Mouse (Mus musculus) right cerebral cortex, postnatal 10 days (tissue): ENCODE results near the gene Parp16.
"Not testable (repeated sequence)": the region's sequence is repeated elsewhere in the genome, so short reads cannot be mapped to it uniquely, and the experiment has no call there.

Experiments used
- DNase-seq, 2 experiments: peaks; one replicate each; pipeline ENCODE4 v3.0.0; 2021; ENCODE audit warnings: low spot score in 2 of 2

The Parp16 gene

GRCm38 (mm10) chr9:65208293-65209179 is 13.4 kb downstream of the Parp16 start:
- DNase-seq: no peak

DNA sequence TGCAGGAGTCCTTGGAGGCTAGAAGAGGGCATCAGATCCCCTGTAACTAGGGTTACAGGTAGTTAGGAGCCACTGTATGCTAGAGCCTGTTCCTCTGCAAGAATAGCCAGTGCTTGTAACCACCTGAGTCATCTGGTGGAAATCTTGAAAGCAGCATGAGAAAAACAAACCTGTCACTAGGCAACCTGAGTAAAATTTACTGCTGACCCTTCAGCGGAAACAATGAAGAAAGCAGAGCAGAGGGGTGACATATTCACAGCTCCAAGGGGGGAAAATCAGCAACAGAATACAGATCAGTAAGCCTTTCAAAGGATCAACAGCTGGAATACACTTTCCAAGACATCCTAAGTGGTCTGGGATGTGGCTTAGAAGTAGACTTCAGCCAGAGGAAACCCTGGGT is 16.4 kb downstream of the Parp16 start:
- no peak for DNase-seq

- DNase-seq: no peak
Observed at GRCm38 (mm10) chr9:65214425-65214777, 19.2 kb downstream of the Parp16 start.

DNA sequence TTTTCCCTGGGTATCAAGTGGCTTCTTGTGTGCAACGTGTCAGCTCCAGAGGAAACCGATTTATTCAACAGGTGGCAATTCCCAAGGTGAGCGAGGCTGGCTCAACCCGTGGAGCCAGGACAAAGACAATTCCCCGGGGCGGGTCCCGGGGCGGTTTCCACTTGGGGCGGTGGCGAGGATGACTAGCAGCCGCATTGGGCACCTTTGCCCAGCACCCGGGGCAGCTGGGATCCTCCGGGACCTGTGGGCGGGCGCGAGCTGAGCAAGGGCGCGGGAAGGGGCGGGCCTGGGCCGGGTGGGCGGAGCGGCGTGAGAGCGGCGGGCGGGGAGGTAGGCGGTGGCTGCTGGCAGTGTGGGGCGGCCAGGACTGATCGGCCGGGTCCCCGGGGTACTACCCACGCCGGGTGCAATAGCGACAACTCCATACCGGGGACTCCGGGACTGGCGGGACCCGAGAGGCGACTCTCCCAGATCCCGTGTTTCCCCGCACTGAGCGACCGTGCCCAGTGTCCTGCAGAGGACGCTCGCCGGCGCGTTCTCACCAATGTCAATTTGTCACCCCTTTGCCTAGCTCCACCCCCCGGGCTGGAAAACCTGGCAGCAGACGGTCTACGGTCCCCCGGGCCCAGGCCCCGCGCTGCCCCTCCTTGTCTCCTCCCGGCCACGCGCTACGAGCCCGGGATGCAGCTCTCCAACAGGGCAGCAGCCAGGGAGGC is 19.8 kb downstream of the Parp16 start:
- peak; percentile 85 for DNase-seq

GRCm38 (mm10) chr9:65215494-65216126 is 20.5 kb downstream of the Parp16 start:
- no peak for DNase-seq

- DNase-seq: no peak
Observed at GRCm38 (mm10) chr9:65216972-65217371, 21.8 kb downstream of the Parp16 start.

GRCm38 (mm10) chr9:65217661-65218060 is 22.5 kb downstream of the Parp16 start:
- DNase-seq: no peak

DNA sequence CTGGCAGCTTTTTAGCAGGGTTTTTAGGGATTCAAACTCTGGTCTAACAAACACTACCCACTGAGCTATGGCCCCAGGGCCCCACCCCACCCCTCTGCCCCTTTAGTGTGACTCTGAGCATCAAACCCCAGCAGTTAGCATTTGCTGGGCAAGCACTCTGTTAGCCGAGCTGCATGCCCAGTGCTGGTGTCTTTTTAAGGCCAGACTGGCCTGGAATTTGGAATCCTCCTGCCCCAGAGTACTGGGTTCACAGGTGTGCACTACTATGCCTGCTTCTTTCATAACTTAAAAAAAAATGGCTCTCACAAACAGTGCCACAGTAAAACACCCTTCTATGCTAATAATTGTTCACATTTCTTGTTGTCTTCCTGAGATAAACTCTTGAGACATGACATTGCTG is 23.8 kb downstream of the Parp16 start:
- no peak for DNase-seq

- DNase-seq: not testable (repeated sequence)
Observed at GRCm38 (mm10) chr9:65220398-65220797, 25.2 kb downstream of the Parp16 start.

GRCm38 (mm10) chr9:65223927-65224326 is 28.8 kb downstream of the Parp16 start:
- DNase-seq: no peak

DNA sequence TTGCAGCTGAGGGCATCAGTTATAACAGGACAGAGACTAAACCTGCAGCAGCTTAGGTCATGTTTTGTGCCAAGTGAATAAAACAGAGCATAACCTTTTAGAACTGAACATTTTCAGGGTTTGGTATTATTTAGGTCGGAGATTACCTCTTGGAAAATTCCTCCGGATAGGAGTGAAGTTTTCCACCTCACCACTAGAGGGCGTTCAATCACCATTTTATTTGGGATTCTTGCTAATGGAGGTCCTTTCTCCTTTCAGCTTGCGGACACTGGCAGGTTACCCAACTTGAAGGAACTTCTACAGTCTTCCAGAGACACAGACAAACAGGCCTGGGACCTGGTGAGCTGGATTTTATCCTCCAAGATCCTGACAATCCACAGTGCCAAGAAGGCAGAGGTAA is 30.6 kb downstream of the Parp16 start:
- no peak for DNase-seq

- DNase-seq: no peak
Observed at GRCm38 (mm10) chr9:65230250-65230649, 35.1 kb downstream of the Parp16 start.

- DNase-seq: no peak
Observed at GRCm38 (mm10) chr9:65231284-65231683, 36.1 kb downstream of the Parp16 start.

- DNase-seq: no peak
Observed at GRCm38 (mm10) chr9:65233243-65233985, 38.3 kb downstream of the Parp16 start.

- DNase-seq: no peak
Observed at GRCm38 (mm10) chr9:65234734-65235133, 39.6 kb downstream of the Parp16 start.

DNA sequence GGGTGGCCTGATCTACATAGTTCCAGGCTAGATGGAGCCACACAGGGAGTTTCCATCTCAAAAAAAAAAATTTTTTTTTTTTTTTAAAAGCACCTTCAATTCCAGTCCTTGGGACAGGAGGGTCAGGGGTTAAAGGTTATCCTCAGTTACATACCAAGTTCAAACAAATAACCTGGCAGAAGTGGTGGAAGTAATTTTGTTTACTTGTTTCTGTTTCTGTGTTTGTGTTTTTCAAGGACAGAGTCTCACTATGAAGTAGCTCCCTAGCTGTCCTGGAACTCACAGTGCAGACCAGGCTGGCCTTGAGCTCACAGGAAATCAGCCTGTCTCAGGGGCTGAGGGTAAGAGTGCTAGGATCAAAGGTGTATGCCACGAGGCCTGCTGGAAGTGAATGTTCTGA is 40.4 kb downstream of the Parp16 start:
- DNase-seq: no peak

- DNase-seq: no peak
Observed at GRCm38 (mm10) chr9:65237616-65238015, 42.5 kb downstream of the Parp16 start.

GRCm38 (mm10) chr9:65238191-65238760 is 43.1 kb downstream of the Parp16 start:
- DNase-seq: no peak

DNA sequence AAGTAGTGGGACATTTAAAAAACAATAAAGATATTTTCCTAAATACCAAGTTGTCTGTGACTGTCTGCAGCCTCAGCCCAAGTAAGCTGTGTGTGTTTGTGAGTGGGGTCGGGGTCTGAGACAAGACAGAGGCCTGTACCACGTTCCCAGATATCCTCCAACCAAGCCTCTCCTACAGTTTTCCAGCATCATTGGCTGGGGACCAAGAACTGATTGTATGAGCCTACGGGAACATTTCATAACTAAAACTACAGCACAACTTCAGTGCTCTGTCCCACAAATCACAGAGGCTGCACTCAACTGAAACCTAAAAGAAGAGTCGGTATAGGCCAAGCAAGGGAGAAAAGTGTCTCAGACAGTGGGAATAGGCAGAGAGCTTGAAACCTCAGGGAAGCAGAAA is 44.0 kb downstream of the Parp16 start:
- no peak for DNase-seq

- DNase-seq: no peak
Observed at GRCm38 (mm10) chr9:65239731-65240130, 44.6 kb downstream of the Parp16 start.

GRCm38 (mm10) chr9:65240587-65240986 is 45.4 kb downstream of the Parp16 start:
- no peak for DNase-seq

DNA sequence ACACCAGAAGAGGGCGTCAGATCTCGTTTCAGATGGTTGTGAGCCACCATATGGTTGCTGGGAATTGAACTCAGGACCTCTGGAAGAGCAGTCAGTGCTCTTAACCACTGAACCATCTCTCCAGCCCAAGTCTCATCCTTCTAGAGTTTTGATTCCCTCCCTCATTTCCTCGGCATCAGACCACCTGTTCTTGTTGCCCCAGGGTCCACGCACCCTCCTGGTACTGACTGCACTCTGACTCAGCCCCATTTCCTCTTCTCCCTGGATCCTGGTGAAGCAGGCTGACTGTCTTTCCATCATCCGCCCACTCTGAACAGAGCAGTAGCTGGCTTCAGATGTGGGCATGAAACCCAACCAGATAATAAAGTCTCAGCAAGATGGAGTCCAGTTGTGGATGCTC is 46.8 kb downstream of the Parp16 start:
- no peak for DNase-seq
